Mouse (Mus musculus): ENCODE measurements around the gene Chit1.

The Chit1 gene

GRCm38 (mm10) chr1:134110979-134111378, at the start of gene Chit1:
Chit1 (plus strand) TSS chr1:134111242.
- DNase-seq (ENCODE audit: low read depth, low spot score) = no peak

- no peak for DNase-seq (ENCODE audit: low read depth, low spot score)
Measured at GRCm38 (mm10) chr1:134061915-134062314, 49.1 kb upstream of the Chit1 start.

- no peak for DNase-seq (ENCODE audit: low read depth, low spot score)
Measured at GRCm38 (mm10) chr1:134062411-134063085, 48.5 kb upstream of the Chit1 start.

- no peak for DNase-seq (ENCODE audit: low read depth, low spot score)
Measured at GRCm38 (mm10) chr1:134063086-134063772, 47.8 kb upstream of the Chit1 start.

GRCm38 (mm10) chr1:134063773-134064125, 47.3 kb upstream of the Chit1 start:
- DNase-seq (ENCODE audit: low read depth, low spot score) = no peak

GRCm38 (mm10) chr1:134064296-134064831, 46.7 kb upstream of the Chit1 start:
- no peak for DNase-seq (ENCODE audit: low read depth, low spot score)

GRCm38 (mm10) chr1:134065241-134065809, 45.7 kb upstream of the Chit1 start:
- no peak for DNase-seq (ENCODE audit: low read depth, low spot score)

- no peak for DNase-seq (ENCODE audit: low read depth, low spot score)
Measured at GRCm38 (mm10) chr1:134066554-134066953, 44.5 kb upstream of the Chit1 start.

GRCm38 (mm10) chr1:134067143-134067619, 43.9 kb upstream of the Chit1 start:
- no peak for DNase-seq (ENCODE audit: low read depth, low spot score)

- DNase-seq (ENCODE audit: low read depth, low spot score) = no peak
Measured at GRCm38 (mm10) chr1:134070099-134070669, 40.9 kb upstream of the Chit1 start.

- no peak for DNase-seq (ENCODE audit: low read depth, low spot score)
Measured at GRCm38 (mm10) chr1:134071411-134072018, 39.5 kb upstream of the Chit1 start.

GRCm38 (mm10) chr1:134073061-134073564, 37.9 kb upstream of the Chit1 start:
- peak; percentile 72 for DNase-seq (ENCODE audit: low read depth, low spot score)

- no peak for DNase-seq (ENCODE audit: low read depth, low spot score)
Measured at GRCm38 (mm10) chr1:134073658-134074057, 37.4 kb upstream of the Chit1 start.

GRCm38 (mm10) chr1:134074184-134074583, 36.9 kb upstream of the Chit1 start:
- DNase-seq (ENCODE audit: low read depth, low spot score) = no peak

- no peak for DNase-seq (ENCODE audit: low read depth, low spot score)
Measured at GRCm38 (mm10) chr1:134074606-134075005, 36.4 kb upstream of the Chit1 start.

GRCm38 (mm10) chr1:134075532-134075931, 35.5 kb upstream of the Chit1 start:
- DNase-seq (ENCODE audit: low read depth, low spot score) = no peak

- DNase-seq (ENCODE audit: low read depth, low spot score) = no peak
Measured at GRCm38 (mm10) chr1:134076789-134077188, 34.3 kb upstream of the Chit1 start.

- DNase-seq (ENCODE audit: low read depth, low spot score) = no peak
Measured at GRCm38 (mm10) chr1:134077389-134078060, 33.5 kb upstream of the Chit1 start.

- DNase-seq (ENCODE audit: low read depth, low spot score) = peak; percentile 69
Measured at GRCm38 (mm10) chr1:134078061-134078795, 32.8 kb upstream of the Chit1 start.

GRCm38 (mm10) chr1:134078802-134079476, 32.1 kb upstream of the Chit1 start, which contains the start of gene Btg2:
Btg2 (minus strand) TSS chr1:134079120.
- DNase-seq (ENCODE audit: low read depth, low spot score) = peak; percentile 95

Data from c-Kit-negative CD71-positive TER-119-positive erythroid progenitor cells, embryonic 14.5 days (primary cell).